26 mouse cellular contexts compared by ENCODE assay signal in the genomic region with DNA sequence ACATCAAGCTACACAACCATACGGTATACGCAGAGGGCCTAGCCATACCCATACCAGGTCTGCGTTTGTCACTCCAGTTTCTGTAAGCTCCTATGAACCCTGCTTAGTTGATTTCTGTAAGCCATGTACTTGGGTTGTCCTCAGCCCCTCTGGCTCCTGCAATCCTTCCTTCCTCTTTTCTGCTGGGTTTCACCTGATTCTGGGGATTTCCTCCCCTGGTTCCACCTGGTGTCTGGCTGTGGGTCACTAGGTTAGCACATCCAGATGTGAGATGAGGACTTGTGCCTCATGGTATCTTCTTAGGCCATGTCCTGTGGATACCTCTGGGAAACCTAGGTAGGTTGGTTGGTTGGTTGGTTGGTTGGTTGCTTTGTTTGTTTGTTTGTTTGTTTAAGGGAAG.
"Had no signal": no experiment of that assay in that cellular context is flagged by ENCODE, and none has a peak within 500 bp of the region (broad histone marks: within the 10 kb centered on the region; RNA-seq: fewer than 3 reads in every experiment).

No protein-coding gene starts in this region.

- H3K27me3 ChIP-seq: embryonic facial prominence, embryonic 12.5 days; embryonic facial prominence, embryonic 13.5 days; embryonic facial prominence, embryonic 15.5 days; forebrain, embryonic 12.5 days; forebrain, embryonic 13.5 days; forebrain, embryonic 15.5 days had no signal

- H3K9ac ChIP-seq: embryonic facial prominence, embryonic 12.5 days; embryonic facial prominence, embryonic 13.5 days; embryonic facial prominence, embryonic 15.5 days; forebrain, embryonic 12.5 days; forebrain, embryonic 13.5 days; forebrain, embryonic 15.5 days; forebrain, postnatal 0 days had no signal

- H3K27ac ChIP-seq: embryonic facial prominence, embryonic 10.5 days; embryonic facial prominence, embryonic 12.5 days; forebrain, embryonic 10.5 days; forebrain, embryonic 12.5 days; forebrain, embryonic 13.5 days; forebrain, embryonic 15.5 days; gastrocnemius, adult 2 months; heart, adult 2 months; heart, embryonic 10.5 days had no signal

- H3K4me1 ChIP-seq: embryonic facial prominence, embryonic 15.5 days; forebrain, embryonic 10.5 days; forebrain, embryonic 12.5 days; forebrain, embryonic 13.5 days; forebrain, embryonic 15.5 days; heart, embryonic 10.5 days had no signal

- DNase-seq: cerebellum, adult 9-10 months; cerebellum, adult 9-11 months; cerebellum, postnatal 10 days; cerebellum, postnatal 14 days; cerebellum, postnatal 25 days; cerebellum, postnatal 36 days; embryo, embryonic 11 days; forebrain, postnatal 0 days; gastrocnemius, adult 2 months; gastrocnemius, postnatal 10 days; gastrocnemius, postnatal 14 days; gastrocnemius, postnatal 25 days; gastrocnemius, postnatal 36 days; heart, adult 11 months; heart, adult 18-20 months; heart, adult 2 months had no signal

- H3K36me3 ChIP-seq: embryonic facial prominence, embryonic 10.5 days; embryonic facial prominence, embryonic 12.5 days; embryonic facial prominence, embryonic 13.5 days; embryonic facial prominence, embryonic 15.5 days; forebrain, embryonic 10.5 days; forebrain, embryonic 12.5 days; forebrain, embryonic 15.5 days; heart, embryonic 10.5 days had no signal

- H3K4me2 ChIP-seq: embryonic facial prominence, embryonic 12.5 days; forebrain, embryonic 12.5 days; forebrain, embryonic 13.5 days; forebrain, embryonic 15.5 days had no signal

- H3K4me3 ChIP-seq: embryonic facial prominence, embryonic 10.5 days; embryonic facial prominence, embryonic 12.5 days; embryonic facial prominence, embryonic 13.5 days; embryonic facial prominence, embryonic 15.5 days; erythroblast, embryonic 14.5 days; forebrain, embryonic 10.5 days; forebrain, embryonic 12.5 days; forebrain, embryonic 13.5 days; forebrain, embryonic 15.5 days; gastrocnemius, adult 2 months; heart, adult 2 months; heart, embryonic 10.5 days had no signal

- H3K9me3 ChIP-seq: embryonic facial prominence, embryonic 10.5 days; embryonic facial prominence, embryonic 12.5 days; embryonic facial prominence, embryonic 13.5 days; embryonic facial prominence, embryonic 15.5 days; forebrain, embryonic 10.5 days; forebrain, embryonic 12.5 days; forebrain, embryonic 13.5 days; forebrain, embryonic 15.5 days; heart, embryonic 10.5 days had no signal
